Mouse (Mus musculus): ENCODE results near the gene Arhgap28.

Arhgap28 gene

DNA sequence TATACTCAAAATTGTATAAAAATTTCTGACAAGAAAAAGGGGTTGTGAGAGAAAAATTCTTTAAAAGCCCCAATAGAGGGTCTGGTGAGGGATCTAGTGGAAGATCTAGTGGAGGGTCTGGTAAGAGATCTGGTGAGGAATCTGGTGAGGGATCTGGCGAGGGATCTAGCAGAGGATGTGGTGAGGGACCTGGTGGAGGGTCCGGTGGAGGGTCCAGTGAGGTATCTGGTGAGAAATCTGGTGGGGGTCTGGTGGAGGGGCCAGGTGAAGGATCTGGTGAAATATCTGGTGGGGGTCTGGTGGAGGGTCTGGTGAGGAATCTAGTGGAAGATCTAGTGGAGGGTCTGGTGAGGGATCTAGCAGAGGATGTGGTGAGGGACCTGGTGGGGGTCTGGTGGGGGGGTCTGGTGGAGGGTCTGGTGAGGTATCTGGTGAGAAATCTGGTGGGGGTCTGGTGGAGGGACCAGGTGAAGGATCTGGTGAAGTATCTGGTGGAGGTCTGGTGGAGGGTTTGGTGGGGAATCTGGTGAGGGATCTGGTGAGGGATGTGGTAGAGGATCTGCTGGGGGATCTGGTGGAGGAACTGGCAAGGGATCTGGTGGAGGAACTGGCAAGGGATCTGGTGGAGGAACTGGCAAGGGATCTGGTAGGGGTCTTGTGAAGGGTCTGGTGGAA, 10.4 kb downstream of the Arhgap28 start:
- DNase-seq (ENCODE audit: low read depth, low spot score), result no peak

- peak; percentile 52 for DNase-seq (ENCODE audit: low read depth, low spot score)
Observed at GRCm38 (mm10) chr17:67989716-67990115, 14.2 kb downstream of the Arhgap28 start.

DNA sequence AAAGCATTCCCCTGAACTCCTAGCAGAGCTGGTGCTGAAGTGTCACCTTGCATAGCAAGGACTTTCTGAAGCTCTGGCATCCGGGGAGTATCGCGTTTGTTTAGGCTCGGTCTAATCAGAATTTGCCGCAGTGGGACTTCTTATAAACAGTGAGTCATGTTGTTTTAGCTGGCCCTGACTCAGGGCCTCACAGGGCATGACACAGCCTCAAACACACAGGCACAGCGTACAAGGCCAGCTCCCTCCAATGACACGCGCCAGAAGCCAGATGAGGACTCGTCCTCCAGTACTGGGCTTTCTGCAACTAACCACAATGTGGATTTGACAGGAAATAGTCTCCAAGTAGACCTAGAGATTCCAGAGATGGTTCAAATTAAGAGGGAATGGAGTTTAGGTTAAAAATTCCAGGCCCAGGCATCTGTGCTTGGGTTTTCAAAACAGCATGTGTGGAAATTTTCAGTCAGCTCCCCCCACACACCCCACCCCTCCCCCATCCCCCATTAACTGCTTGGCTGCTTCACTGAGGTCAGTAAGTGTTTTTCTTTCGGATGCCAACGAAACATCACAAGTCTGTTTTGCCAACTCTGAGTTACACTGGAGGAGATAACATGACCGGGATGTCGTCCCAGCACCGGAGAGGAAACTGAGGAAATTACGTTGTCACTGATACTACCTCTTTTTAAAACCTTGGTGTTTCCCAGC, 14.8 kb downstream of the Arhgap28 start:
- peak; percentile 100 for DNase-seq (ENCODE audit: low read depth, low spot score)

- DNase-seq (ENCODE audit: low read depth, low spot score), result no peak
Observed at GRCm38 (mm10) chr17:67985532-67985931, 18.4 kb downstream of the Arhgap28 start.

- DNase-seq (ENCODE audit: low read depth, low spot score), result peak; percentile 73
Observed at GRCm38 (mm10) chr17:67980573-67980972, 23.3 kb downstream of the Arhgap28 start.

DNA sequence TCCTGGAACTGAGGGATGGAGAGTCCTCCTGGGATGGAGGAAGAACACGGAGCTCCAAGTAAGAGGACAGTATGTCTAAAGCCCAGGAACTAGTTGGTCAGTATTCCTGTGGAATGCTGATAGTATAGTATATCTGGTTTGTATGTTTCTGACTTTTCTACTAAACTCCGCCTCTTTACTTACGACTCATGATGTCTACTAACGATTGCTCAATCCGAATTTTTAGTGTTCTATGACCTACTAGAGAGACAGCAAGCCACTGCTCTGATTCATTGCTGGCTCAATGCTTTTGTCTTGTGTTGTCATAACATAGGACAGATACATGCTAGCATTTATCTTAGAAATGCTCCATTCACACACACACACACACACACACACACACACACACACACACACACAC, 24.7 kb downstream of the Arhgap28 start:
- peak; percentile 93 for DNase-seq (ENCODE audit: low read depth, low spot score)

- DNase-seq (ENCODE audit: low read depth, low spot score), result peak; percentile 98
Observed at GRCm38 (mm10) chr17:67978786-67979185, 25.1 kb downstream of the Arhgap28 start.

- DNase-seq (ENCODE audit: low read depth, low spot score), result no peak
Observed at GRCm38 (mm10) chr17:67976465-67976864, 27.5 kb downstream of the Arhgap28 start.

- peak; percentile 73 for DNase-seq (ENCODE audit: low read depth, low spot score)
Observed at GRCm38 (mm10) chr17:67976027-67976426, 27.9 kb downstream of the Arhgap28 start.

DNA sequence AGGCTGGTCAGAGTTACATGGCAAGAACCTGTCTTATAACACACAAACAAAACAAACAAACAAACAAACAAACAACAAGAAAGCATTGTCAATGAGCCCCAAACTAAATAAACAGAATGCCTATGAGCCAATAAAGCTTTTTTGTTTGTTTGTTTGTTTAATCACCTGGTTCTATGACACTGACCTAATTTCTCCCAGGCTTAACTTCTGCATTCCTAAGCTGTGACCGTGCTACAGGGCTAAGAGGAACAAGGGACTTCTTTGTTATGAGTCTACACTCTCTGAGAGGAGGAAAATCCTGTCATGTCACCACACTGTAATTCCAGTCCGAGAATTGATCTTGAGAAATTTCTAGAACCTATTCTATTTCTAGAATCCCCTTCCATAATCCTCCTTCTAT, 29.2 kb downstream of the Arhgap28 start:
- DNase-seq (ENCODE audit: low read depth, low spot score), result peak; percentile 86

GRCm38 (mm10) chr17:67966853-67967540, 36.9 kb downstream of the Arhgap28 start:
- no peak for DNase-seq (ENCODE audit: low read depth, low spot score)

- DNase-seq (ENCODE audit: low read depth, low spot score), result no peak
Observed at GRCm38 (mm10) chr17:67962858-67963257, 41.1 kb downstream of the Arhgap28 start.

GRCm38 (mm10) chr17:67962020-67962419, 41.9 kb downstream of the Arhgap28 start:
- no peak for DNase-seq (ENCODE audit: low read depth, low spot score)

- no peak for DNase-seq (ENCODE audit: low read depth, low spot score)
Observed at GRCm38 (mm10) chr17:67958909-67959308, 45.0 kb downstream of the Arhgap28 start.

GRCm38 (mm10) chr17:67957603-67958002, 46.3 kb downstream of the Arhgap28 start:
- DNase-seq (ENCODE audit: low read depth, low spot score), result no peak

DNA sequence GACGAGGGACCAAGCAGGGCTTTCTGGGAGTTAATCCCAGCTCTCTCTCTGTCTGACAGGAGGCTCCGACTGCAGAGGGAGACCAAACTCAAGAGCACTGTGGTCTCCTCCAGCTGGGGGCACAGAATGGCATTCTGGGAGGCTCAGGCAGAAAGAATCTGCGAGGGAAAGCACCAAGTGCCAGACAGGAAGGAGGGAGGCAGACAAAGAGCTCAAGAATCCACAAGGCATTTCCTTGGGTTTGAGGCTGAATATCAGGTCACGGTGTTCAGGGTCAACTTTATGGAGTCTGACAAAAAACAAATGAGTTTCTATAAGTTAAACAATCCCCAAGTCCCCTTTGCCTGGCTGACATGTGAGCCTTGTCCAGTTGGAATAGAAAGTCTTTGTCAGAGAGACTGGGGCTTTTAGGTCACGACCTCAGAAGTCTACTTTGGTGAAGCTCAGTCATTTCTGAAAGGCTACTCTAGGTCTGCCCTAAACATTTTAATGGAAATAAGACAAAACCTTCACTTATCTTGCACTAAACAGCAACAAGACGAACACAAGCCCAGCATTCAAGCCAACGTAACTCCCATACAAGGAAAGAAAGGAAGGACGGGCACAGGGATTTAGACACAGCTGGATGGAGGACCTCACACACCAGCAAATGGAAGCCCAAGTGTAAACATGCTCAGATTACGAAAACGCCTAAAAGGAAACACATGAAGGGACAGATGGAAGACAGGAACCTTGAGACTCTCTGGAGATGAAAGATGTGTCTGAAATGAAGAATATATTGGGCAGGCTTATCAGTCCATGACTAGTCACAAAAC, 47.8 kb downstream of the Arhgap28 start:
- DNase-seq (ENCODE audit: low read depth, low spot score), result no peak

DNA sequence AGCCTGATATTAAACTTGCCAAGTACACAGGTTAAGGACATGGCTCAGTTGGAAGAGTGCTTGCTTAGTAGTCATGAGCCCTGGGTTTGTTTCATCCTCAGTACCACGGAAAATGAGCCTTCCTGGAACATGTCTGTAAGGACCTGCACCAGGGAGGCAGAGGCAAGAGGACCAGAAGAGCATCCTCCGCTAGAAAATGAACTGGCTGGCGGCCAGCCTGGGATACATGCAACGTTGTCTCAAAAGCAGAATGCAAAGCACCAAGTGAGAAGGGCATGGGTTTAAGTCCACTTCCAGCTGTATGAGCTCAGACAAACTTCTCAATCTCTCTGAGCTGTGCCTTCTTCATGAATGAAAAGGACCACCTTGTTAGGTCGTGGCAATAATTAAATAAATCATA, 49.0 kb downstream of the Arhgap28 start:
- DNase-seq (ENCODE audit: low read depth, low spot score), result no peak

DNA sequence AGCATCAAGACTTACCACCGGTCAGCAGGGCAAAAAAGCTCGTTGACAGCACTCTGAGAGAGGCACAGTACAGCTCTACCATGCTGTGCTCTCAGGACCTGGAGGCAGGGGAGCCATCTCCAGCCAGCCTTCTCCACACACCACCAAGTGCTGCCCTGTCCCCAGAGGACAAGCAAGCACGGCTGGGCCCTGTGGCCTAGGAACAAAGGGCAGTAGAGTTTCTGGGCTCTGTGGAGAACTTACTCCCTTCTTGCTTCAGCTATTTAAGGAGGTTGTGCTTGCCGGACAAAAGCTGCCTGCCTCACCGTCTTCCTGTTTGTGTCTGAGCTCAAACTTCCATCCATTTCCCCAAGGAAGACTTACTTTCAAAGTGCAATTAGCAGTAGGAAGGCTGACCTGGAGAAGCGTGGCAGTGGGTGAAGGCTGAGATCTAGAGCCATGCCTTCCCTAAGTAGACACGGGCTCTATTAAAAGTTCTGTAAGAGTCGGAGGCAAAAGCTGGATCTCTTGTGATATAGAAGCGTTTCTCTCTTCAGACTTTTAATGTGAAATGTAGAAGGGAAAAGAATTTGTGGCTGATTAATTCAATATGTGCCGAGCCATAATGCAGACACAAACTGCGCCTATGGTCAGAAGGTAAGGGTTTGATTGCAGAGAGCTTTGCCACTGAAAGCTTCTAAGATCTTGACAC, 53.3 kb downstream of the Arhgap28 start:
- peak; percentile 88 for DNase-seq (ENCODE audit: low read depth, low spot score)

- DNase-seq (ENCODE audit: low read depth, low spot score), result no peak
Observed at GRCm38 (mm10) chr17:67948601-67949000, 55.3 kb downstream of the Arhgap28 start.

GRCm38 (mm10) chr17:67945453-67945852, 58.5 kb downstream of the Arhgap28 start:
- no peak for DNase-seq (ENCODE audit: low read depth, low spot score)

GRCm38 (mm10) chr17:67944256-67944655, 59.7 kb downstream of the Arhgap28 start:
- DNase-seq (ENCODE audit: low read depth, low spot score), result no peak
